Mouse (Mus musculus) heart, postnatal 0 days (tissue): ENCODE measurements at regions not wholly inside any gene's neighbourhood (a gene's known extent, or its start where the extent isn't known, plus 50 kb on each side); places are given as distances from the start of the nearest gene placed in this dataset.

Experiments
- CTCF ChIP-seq: IDR thresholded peaks from 2 replicates; pipeline ENCODE4 v1.5.1; 2016; ENCODE audit warnings: antibody characterized with exemption, control low read depth, low read depth
- EP300 ChIP-seq: IDR thresholded peaks from 2 replicates; pipeline ENCODE4 v1.6.1; 2016; ENCODE audit warnings: antibody characterized with exemption, low read depth

DNA sequence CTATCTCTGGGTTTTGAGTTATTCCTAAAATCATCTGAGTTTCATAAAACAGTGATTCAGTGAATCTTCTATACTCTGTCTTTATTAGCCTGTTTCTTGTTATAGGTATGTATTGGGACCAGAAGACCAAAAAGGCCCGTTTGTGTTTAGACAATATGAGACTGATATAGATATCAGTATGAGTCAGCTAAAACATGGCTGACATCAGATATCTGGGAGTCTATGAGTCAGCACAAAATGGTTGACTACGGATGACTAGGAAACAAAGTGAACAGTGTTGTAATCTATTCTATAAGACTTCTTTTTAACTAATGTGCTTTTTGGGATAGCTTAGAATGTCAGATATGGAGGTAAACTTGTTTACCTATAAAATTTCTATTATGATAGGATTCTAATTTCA is 305.2 kb upstream of the Epha4 start:
- TF ChIP-seq CTCF (no peak), EP300 (no peak)
